Mouse (Mus musculus) liver, embryonic 14.5 days (tissue): ENCODE measurements around the gene Anxa11. TPM values are rescaled to one million over a fixed set of nuclear protein-coding genes. Genes with fewer than 3 reads are reported as not detected.
"Not testable (repeated sequence)": the region's sequence is repeated elsewhere in the genome, so short reads cannot be mapped to it uniquely, and the experiment has no call there.

Experiments
- ATAC-seq: fragments of 200-750 bp; cut with Nextera tagmentation; 2 replicates; pipeline ENCODE4 v1.8.0; 2017; ENCODE audit warnings: moderate number of reproducible peaks, mild to moderate bottlenecking, moderate library complexity; ENCODE audit not compliant: insufficient read depth
- DNase-seq, 3 experiments: peaks; one replicate each; pipeline ENCODE4 v3.0.0-alpha.2; 2012 to 2013; ENCODE audit warnings: low read depth in 3 of 3, low spot score in 3 of 3
- H3K27ac ChIP-seq: fragments of 300-500 bp; sonication (generic); 2 replicates; pipeline ENCODE4 v1.5.1; 2014; ENCODE audit warnings: moderate library complexity, mild to moderate bottlenecking, control low read depth, inconsistent platforms
- H3K27me3 ChIP-seq: fragments of 300-500 bp; sonication (generic); 2 replicates; pipeline ENCODE4 v1.6.1; 2014; ENCODE audit warnings: mild to moderate bottlenecking, low read length, moderate library complexity; ENCODE audit not compliant: control insufficient read depth, insufficient read depth
- H3K36me3 ChIP-seq: fragments of 300-500 bp; sonication (generic); replicated peaks from 2 replicates; pipeline ENCODE4 v1.6.1; 2014; ENCODE audit warnings: low read depth; ENCODE audit not compliant: control insufficient read depth, insufficient read depth
- H3K4me1 ChIP-seq, 2 experiments: fragments of 200-500 bp in 1 of 2; fragments of 300-500 bp in 1 of 2; sonication (generic) in 1 of 2; replicated peaks; 2 replicates each; pipeline ENCODE4 v1.6.1; 2012 to 2014; ENCODE audit warnings: antibody characterized with exemption in 1 of 2, inconsistent platforms in 1 of 2, low read length in 1 of 2; ENCODE audit not compliant: control insufficient read depth in 2 of 2, insufficient read depth in 2 of 2
- H3K4me2 ChIP-seq: fragments of 300-500 bp; sonication (generic); 2 replicates; pipeline ENCODE4 v1.6.1; 2014; ENCODE audit warnings: low read depth, mild to moderate bottlenecking, control low read depth, moderate library complexity
- H3K4me3 ChIP-seq, 2 experiments: fragments of 200-500 bp in 1 of 2; fragments of 300-500 bp in 1 of 2; sonication (generic) in 1 of 2; 2 replicates each; pipeline ENCODE4 v1.5.1; 2012 to 2014; ENCODE audit warnings: low read depth in 2 of 2, low read length in 2 of 2, mild to moderate bottlenecking in 2 of 2, control low read depth in 1 of 2, inconsistent platforms in 1 of 2, moderate library complexity in 1 of 2; ENCODE audit not compliant: insufficient read depth in 1 of 2
- H3K9ac ChIP-seq: fragments of 300-500 bp; sonication (generic); replicated peaks from 2 replicates; pipeline ENCODE4 v1.6.1; 2014; ENCODE audit warnings: mild to moderate bottlenecking, control low read depth, moderate library complexity
- H3K9me3 ChIP-seq: fragments of 300-500 bp; sonication (generic); 2 replicates; pipeline ENCODE4 v1.6.1; 2016; ENCODE audit warnings: low read length, mixed read lengths; ENCODE audit not compliant: control insufficient read depth
- WGBS: fragments of 180-500 bp; shearing (Covaris S2); extraction: QIAGEN DNeasy Blood & Tissue Kit; methylation state at CpG from one replicate; pipeline ENCODE4 v1.1.7; 2014; ENCODE audit not compliant: insufficient replicate concordance; 5-methylcytosine and 5-hydroxymethylcytosine counted together
- microRNA-seq: library from miRNA; unstranded; fragments of <30 nt; microRNA quantifications from one replicate; pipeline ENCODE4, GENCODE M21; 2016
- polyA plus RNA-seq, 2 experiments: library from polyadenylated mRNA; depleted of rRNA in 1 of 2; stranded (reverse) in 1 of 2; unstranded in 1 of 2; fragments of >200 nt; fragmentation: Nextera tagmentation in 1 of 2; extraction: Ambion mirVana in 1 of 2; gene quantifications; 2 replicates each; pipeline versions ENCODE4 v1.2.1 to v1.2.3; 2012 to 2014

The Anxa11 gene
- polyA plus RNA-seq, 2 experiments: 4.9 to 7.2 TPM

- WGBS: no CpG with 5 or more reads among the region's 9 CpGs
These were observed 65.3 kb downstream of the Anxa11 start for GRCm38 (mm10) chr14:25907272-25907671.

GRCm38 (mm10) chr14:25908976-25909375, 67.0 kb downstream of the Anxa11 start:
- ATAC-seq: not testable (repeated sequence)

More at GRCm38 (mm10) chr14:25907272-25907671, 65.3 kb downstream of the Anxa11 start:
- ATAC-seq, H3K4me1 ChIP-seq, H3K4me3 ChIP-seq, H3K9me3 ChIP-seq, H3K36me3 ChIP-seq, H3K27ac ChIP-seq, H3K9ac ChIP-seq, H3K27me3 ChIP-seq, DNase-seq, H3K4me2 ChIP-seq: not testable (repeated sequence)

GRCm38 (mm10) chr14:25918427-25919170, 76.6 kb downstream of the Anxa11 start:
- not testable (repeated sequence) for DNase-seq, ATAC-seq
- WGBS: no CpG with 5 or more reads among the region's 5 CpGs

More at GRCm38 (mm10) chr14:25908976-25909375, 67.0 kb downstream of the Anxa11 start:
- H3K9me3 ChIP-seq, DNase-seq, H3K4me1 ChIP-seq, H3K27me3 ChIP-seq, H3K27ac ChIP-seq, H3K9ac ChIP-seq, H3K36me3 ChIP-seq, H3K4me3 ChIP-seq, H3K4me2 ChIP-seq: not testable (repeated sequence)
- WGBS: no CpG with 5 or more reads among the region's 8 CpGs

GRCm38 (mm10) chr14:25926814-25927561, 85.0 kb downstream of the Anxa11 start:
- H3K9me3 ChIP-seq, H3K9ac ChIP-seq, H3K27ac ChIP-seq, H3K4me3 ChIP-seq, H3K27me3 ChIP-seq, H3K4me2 ChIP-seq, H3K4me1 ChIP-seq, H3K36me3 ChIP-seq, DNase-seq: not testable (repeated sequence)
- ATAC-seq: peak; percentile 76
- no CpG with 5 or more reads among the region's 44 CpGs for WGBS

More at GRCm38 (mm10) chr14:25918427-25919170, 76.6 kb downstream of the Anxa11 start:
- not testable (repeated sequence) for H3K27me3 ChIP-seq, H3K9ac ChIP-seq, H3K4me3 ChIP-seq, H3K27ac ChIP-seq, H3K4me1 ChIP-seq, H3K4me2 ChIP-seq, H3K36me3 ChIP-seq, H3K9me3 ChIP-seq

- H3K36me3 ChIP-seq, H3K4me1 ChIP-seq, H3K9ac ChIP-seq, H3K9me3 ChIP-seq, H3K27me3 ChIP-seq, H3K27ac ChIP-seq, DNase-seq, H3K4me2 ChIP-seq, H3K4me3 ChIP-seq: not testable (repeated sequence)
- ATAC-seq: peak; percentile 89
- no CpG with 5 or more reads among the region's 10 CpGs for WGBS
These were observed 85.6 kb downstream of the Anxa11 start, which contains the start of gene Tmem254a for GRCm38 (mm10) chr14:25927562-25927881. Tmem254a (minus strand) TSS chr14:25927672.

Small RNA genes within 50 kb of the gene (microRNA-seq; reads per million reads assigned to microRNA genes)
- gene Gm23701: not detected

Other genes with a start within 250 kb of the Anxa11 start
- 42.5 and 44.2 TPM in 2 replicates for gene Ppif, start 148.0 kb upstream of the Anxa11 start, polyA plus RNA-seq (2012; rRNA removed)
- 28.8 and 35.7 TPM in 2 replicates for gene Ppif, start 148.0 kb upstream of the Anxa11 start, polyA plus RNA-seq (2014; fragmentation: Nextera tagmentation; extraction: Ambion mirVana)
- gene Zcchc24, start 73.1 kb upstream of the Anxa11 start, polyA plus RNA-seq (2012; rRNA removed): 5.1 and 5.7 TPM in 2 replicates
- gene Zcchc24, start 73.1 kb upstream of the Anxa11 start, polyA plus RNA-seq (2014; fragmentation: Nextera tagmentation; extraction: Ambion mirVana): 5.7 and 6.6 TPM in 2 replicates
- gene Plac9a, start 60.9 kb downstream of the Anxa11 start, polyA plus RNA-seq (2012; rRNA removed): 0.21 TPM in 1 of 2 replicates, not detected in the other
- gene Plac9a, start 60.9 kb downstream of the Anxa11 start, polyA plus RNA-seq (2014; fragmentation: Nextera tagmentation; extraction: Ambion mirVana): 1.2 TPM in 1 of 2 replicates, not detected in the other
- 1.5 and 1.6 TPM in 2 replicates for gene Tmem254a, start 85.5 kb downstream of the Anxa11 start, polyA plus RNA-seq (2012; rRNA removed)
- gene Tmem254a, start 85.5 kb downstream of the Anxa11 start, polyA plus RNA-seq (2014; fragmentation: Nextera tagmentation; extraction: Ambion mirVana): 0.80 and 1.8 TPM in 2 replicates
- 0.18 and 0.26 TPM in 2 replicates for gene Cphx1, start 96.1 kb downstream of the Anxa11 start, polyA plus RNA-seq (2012; rRNA removed)
- not detected in 2 replicates for gene Cphx1, start 96.1 kb downstream of the Anxa11 start, polyA plus RNA-seq (2014; fragmentation: Nextera tagmentation; extraction: Ambion mirVana)
- gene Duxbl1, start 136.4 kb downstream of the Anxa11 start, polyA plus RNA-seq (2012; rRNA removed): 0.11 TPM in 2 replicates
- gene Duxbl1, start 136.4 kb downstream of the Anxa11 start, polyA plus RNA-seq (2014; fragmentation: Nextera tagmentation; extraction: Ambion mirVana): 0.05 and 0.23 TPM in 2 replicates
- gene Gm9780, start 200.6 kb downstream of the Anxa11 start, polyA plus RNA-seq (2012; rRNA removed): 2.6 and 3.3 TPM in 2 replicates
- 1.2 and 1.9 TPM in 2 replicates for gene Gm9780, start 200.6 kb downstream of the Anxa11 start, polyA plus RNA-seq (2014; fragmentation: Nextera tagmentation; extraction: Ambion mirVana)
- 5.0 and 6.0 TPM in 2 replicates for gene Tmem254c, start 225.2 kb downstream of the Anxa11 start, polyA plus RNA-seq (2012; rRNA removed)
- gene Tmem254c, start 225.2 kb downstream of the Anxa11 start, polyA plus RNA-seq (2014; fragmentation: Nextera tagmentation; extraction: Ambion mirVana): 12.3 and 13.8 TPM in 2 replicates
- gene Cphx2, start 239.4 kb downstream of the Anxa11 start, polyA plus RNA-seq (2012; rRNA removed): not detected in 2 replicates
- not detected in 2 replicates for gene Cphx2, start 239.4 kb downstream of the Anxa11 start, polyA plus RNA-seq (2014; fragmentation: Nextera tagmentation; extraction: Ambion mirVana)
- not detected in 2 replicates for gene Cphx3, start 240.1 kb downstream of the Anxa11 start, polyA plus RNA-seq (2012; rRNA removed)
- gene Cphx3, start 240.1 kb downstream of the Anxa11 start, polyA plus RNA-seq (2014; fragmentation: Nextera tagmentation; extraction: Ambion mirVana): not detected in 2 replicates